Comparison of ENCODE assay signal across 21 mouse cellular contexts in genomic region chr6:149148436-149149229, GRCm38 (mm10). TPM values are rescaled to one million over a fixed set of nuclear protein-coding genes. Genes with fewer than 3 reads are reported as not detected.
DNase-seq lines count a peak whose midpoint lies in the region; ATAC-seq lines count a peak whose summit lies in the region.
"Had no signal": no experiment of that assay in that cellular context is flagged by ENCODE, and none has a peak within 500 bp of the region (broad histone marks: within the 10 kb centered on the region; RNA-seq: fewer than 3 reads in every experiment).

No protein-coding gene starts in this region.

- H3K27me3 ChIP-seq in intestine, embryonic 16.5 days (replicated peaks; ENCODE audit: control insufficient read depth, insufficient read depth, low read length), result no peaks in the 10 kb centered on the region
- H3K27me3 ChIP-seq in kidney, embryonic 16.5 days (ENCODE audit: insufficient read depth, low read length), result no peaks in the 10 kb centered on the region
- H3K27me3 ChIP-seq in stomach, embryonic 14.5 days (ENCODE audit: control insufficient read depth, insufficient read depth, low read length), result no peaks in the 10 kb centered on the region
- H3K27me3 ChIP-seq: CH12.LX; embryonic facial prominence, embryonic 12.5 days had no signal

- ATAC-seq in intestine, embryonic 16.5 days, result peak; percentile 98
- ATAC-seq in kidney, embryonic 16.5 days (ENCODE audit: low FRiP score, low TSS enrichment), result peak; percentile 76
- peak; percentile 81 for ATAC-seq in stomach, embryonic 14.5 days (ENCODE audit: insufficient number of reproducible peaks, insufficient read depth, low FRiP score, low read depth)

- 52% methylated on average over 7 of the region's 7 CpGs for WGBS in intestine, embryonic 16.5 days
- WGBS in kidney, embryonic 16.5 days, result 57% methylated on average over 7 of the region's 7 CpGs
- WGBS in stomach, embryonic 14.5 days, result 55% methylated on average over 7 of the region's 7 CpGs

- H3K4me3 ChIP-seq in intestine, embryonic 16.5 days (ENCODE audit: low read length), result no peak overlapping the region
- no peak overlapping the region for H3K4me3 ChIP-seq in kidney, embryonic 16.5 days (ENCODE audit: low read length)
- no peak overlapping the region for H3K4me3 ChIP-seq in stomach, embryonic 14.5 days (ENCODE audit: low read depth, low read length)
- H3K4me3 ChIP-seq: embryonic facial prominence, embryonic 12.5 days; hindbrain, embryonic 10.5 days had no signal

- no peak overlapping the region for H3K9ac ChIP-seq in intestine, embryonic 16.5 days (ENCODE audit: low read depth, low read length)
- no peak overlapping the region for H3K9ac ChIP-seq in kidney, embryonic 16.5 days (replicated peaks; ENCODE audit: low read length)
- no peak overlapping the region for H3K9ac ChIP-seq in stomach, embryonic 14.5 days (replicated peaks; ENCODE audit: low read depth, low read length)
- H3K9ac ChIP-seq: embryonic facial prominence, embryonic 12.5 days; liver, embryonic 14.5 days had no signal

- peak overlapping the region; percentile 75; the same call in 1 of the 2 replicates for H3K27ac ChIP-seq in intestine, embryonic 16.5 days (ENCODE audit: low read length)
- no peak overlapping the region for H3K27ac ChIP-seq in kidney, embryonic 16.5 days (ENCODE audit: low read length)
- H3K27ac ChIP-seq in stomach, embryonic 14.5 days (ENCODE audit: low read length), result peak overlapping the region; percentile 71; the same call in 1 of the 2 replicates
- H3K27ac ChIP-seq: embryonic facial prominence, embryonic 12.5 days; hindbrain, embryonic 10.5 days; liver, embryonic 14.5 days; macrophage had no signal

- peaks cover 15% of the 10 kb centered on the region for H3K36me3 ChIP-seq in intestine, embryonic 16.5 days (ENCODE audit: control insufficient read depth, insufficient read depth, low read length)
- peaks cover 33% of the 10 kb centered on the region for H3K36me3 ChIP-seq in kidney, embryonic 16.5 days (ENCODE audit: insufficient read depth, low read length)
- peaks cover 9% of the 10 kb centered on the region; the same call in 1 of the 2 replicates for H3K36me3 ChIP-seq in stomach, embryonic 14.5 days (ENCODE audit: control insufficient read depth, insufficient read depth, low read length)

- peak; percentile 21 for DNase-seq in adrenal gland, postnatal 14 days
- no peak for DNase-seq in adrenal gland, postnatal 10 days
- no peak for DNase-seq in embryo, embryonic 10.5 days (ENCODE audit: low spot score)
- DNase-seq in left cerebral cortex, adult 11 months (ENCODE audit: low spot score), result no peak
- no peak for DNase-seq in gastrocnemius, postnatal 10 days
- DNase-seq: cerebellum, adult 18-20 months; layer of hippocampus, postnatal 36 days; left cerebral cortex, postnatal 4 days; midbrain, embryonic 14.5 days; thymus, postnatal 25 days had no signal

- no peak overlapping the region for H3K4me2 ChIP-seq in intestine, embryonic 16.5 days (ENCODE audit: low read depth, low read length)
- no peak overlapping the region for H3K4me2 ChIP-seq in kidney, embryonic 16.5 days (replicated peaks; ENCODE audit: low read depth, low read length)
- no peak overlapping the region for H3K4me2 ChIP-seq in stomach, embryonic 14.5 days (replicated peaks; ENCODE audit: low read depth, low read length)
- H3K4me2 ChIP-seq: embryonic facial prominence, embryonic 12.5 days had no signal

- no peaks in the 10 kb centered on the region for H3K9me3 ChIP-seq in intestine, embryonic 16.5 days (ENCODE audit: control insufficient read depth, low read length)
- no peaks in the 10 kb centered on the region for H3K9me3 ChIP-seq in kidney, embryonic 16.5 days (ENCODE audit: low read length)
- H3K9me3 ChIP-seq in stomach, embryonic 14.5 days (ENCODE audit: control insufficient read depth, low read depth, low read length), result peaks cover 3% of the 10 kb centered on the region; the same call in 1 of the 2 replicates
- H3K9me3 ChIP-seq: embryonic facial prominence, embryonic 12.5 days; hindbrain, embryonic 10.5 days had no signal

- H3K4me1 ChIP-seq in intestine, embryonic 16.5 days (ENCODE audit: control insufficient read depth, insufficient read depth, low read length), result peaks cover under 1% of the 10 kb centered on the region; the same call in 1 of the 2 replicates
- no peaks in the 10 kb centered on the region for H3K4me1 ChIP-seq in kidney, embryonic 16.5 days (ENCODE audit: insufficient read depth, low read length)
- H3K4me1 ChIP-seq in stomach, embryonic 14.5 days (ENCODE audit: control insufficient read depth, insufficient read depth, low read length), result no peaks in the 10 kb centered on the region
- H3K4me1 ChIP-seq: embryonic facial prominence, embryonic 12.5 days; hindbrain, embryonic 10.5 days had no signal

RNA-seq across cellular contexts. Expression of gene Etfbkmt, which starts 9.0 kb away (rescaled TPM):
- 32.2 and 55.5 TPM in 2 replicates for total RNA-seq in adrenal gland, postnatal 14 days (2021)
- 10 to 100 TPM; 23.6 to 43.5 TPM for total RNA-seq in adrenal gland, postnatal 10 days (2021)
- 16.1 and 17.1 TPM in 2 replicates for polyA plus RNA-seq in intestine, embryonic 16.5 days (2015; fragmentation: Nextera tagmentation; extraction: Ambion mirVana)
- 21.5 and 21.6 TPM in 2 replicates for polyA plus RNA-seq in kidney, embryonic 16.5 days (2015; fragmentation: Nextera tagmentation; extraction: Ambion mirVana)
- polyA plus RNA-seq in stomach, embryonic 14.5 days (2014; fragmentation: Nextera tagmentation; extraction: Ambion mirVana), result 18.8 and 19.1 TPM in 2 replicates
- total RNA-seq in gastrocnemius, postnatal 10 days (2021), result 10 to 100 TPM in 1 of 2 experiments, 1 to 10 TPM in 1; 7.5 to 13.5 TPM

RNA-seq across cellular contexts. Expression of gene Gm10203, which starts 18.7 kb away (rescaled TPM):
- not detected in 2 replicates for total RNA-seq in adrenal gland, postnatal 14 days (2021)
- total RNA-seq in adrenal gland, postnatal 10 days (2021), result not detected
- polyA plus RNA-seq in intestine, embryonic 16.5 days (2015; fragmentation: Nextera tagmentation; extraction: Ambion mirVana), result not detected in 2 replicates
- polyA plus RNA-seq in kidney, embryonic 16.5 days (2015; fragmentation: Nextera tagmentation; extraction: Ambion mirVana), result not detected in 2 replicates
- not detected in 2 replicates for polyA plus RNA-seq in stomach, embryonic 14.5 days (2014; fragmentation: Nextera tagmentation; extraction: Ambion mirVana)
- not detected for total RNA-seq in gastrocnemius, postnatal 10 days (2021)
- total RNA-seq: CH12.LX; granulocyte monocyte progenitor cell, adult 5-6 weeks; layer of hippocampus, postnatal 36 days; left cerebral cortex, postnatal 4 days had no signal
- polyA plus RNA-seq: brain, embryonic 14.5 days; embryonic facial prominence, embryonic 12.5 days; heart, embryonic 14.5 days; hindbrain, embryonic 10.5 days; liver, embryonic 14.5 days; macrophage; midbrain, embryonic 14.5 days had no signal

RNA-seq across cellular contexts. Expression of gene Amn1, which starts 39.9 kb away (rescaled TPM):
- 20.3 and 35.6 TPM in 2 replicates for total RNA-seq in adrenal gland, postnatal 14 days (2021)
- total RNA-seq in adrenal gland, postnatal 10 days (2021), result 10 to 100 TPM; 25.0 to 26.0 TPM
- polyA plus RNA-seq in intestine, embryonic 16.5 days (2015; fragmentation: Nextera tagmentation; extraction: Ambion mirVana), result 20.4 and 21.7 TPM in 2 replicates
- 27.1 and 32.0 TPM in 2 replicates for polyA plus RNA-seq in kidney, embryonic 16.5 days (2015; fragmentation: Nextera tagmentation; extraction: Ambion mirVana)
- 31.7 and 37.0 TPM in 2 replicates for polyA plus RNA-seq in stomach, embryonic 14.5 days (2014; fragmentation: Nextera tagmentation; extraction: Ambion mirVana)
- total RNA-seq in gastrocnemius, postnatal 10 days (2021), result 10 to 100 TPM; 10.2 to 12.5 TPM

RNA-seq across cellular contexts. Expression of gene Dennd5b, which starts 47.2 kb away (rescaled TPM):
- total RNA-seq in adrenal gland, postnatal 14 days (2021), result 16.3 and 20.1 TPM in 2 replicates
- 10 to 100 TPM; 19.0 to 19.1 TPM for total RNA-seq in adrenal gland, postnatal 10 days (2021)
- 7.4 and 9.1 TPM in 2 replicates for polyA plus RNA-seq in intestine, embryonic 16.5 days (2015; fragmentation: Nextera tagmentation; extraction: Ambion mirVana)
- 5.9 and 9.1 TPM in 2 replicates for polyA plus RNA-seq in kidney, embryonic 16.5 days (2015; fragmentation: Nextera tagmentation; extraction: Ambion mirVana)
- polyA plus RNA-seq in stomach, embryonic 14.5 days (2014; fragmentation: Nextera tagmentation; extraction: Ambion mirVana), result 11.7 and 12.1 TPM in 2 replicates
- 10 to 100 TPM; 10.5 TPM for total RNA-seq in gastrocnemius, postnatal 10 days (2021)
